Mouse (Mus musculus) liver, embryonic 14.5 days (tissue): ENCODE measurements around the gene Faxc. TPM values are rescaled to one million over a fixed set of nuclear protein-coding genes. Genes with fewer than 3 reads are reported as not detected.

Source experiments
- ATAC-seq: fragments of 200-750 bp; cut with Nextera tagmentation; 2 replicates; pipeline ENCODE4 v1.8.0; 2017; ENCODE audit warnings: moderate number of reproducible peaks, mild to moderate bottlenecking, moderate library complexity; ENCODE audit not compliant: insufficient read depth
- DNase-seq, 3 experiments: peaks; one replicate each; pipeline ENCODE4 v3.0.0-alpha.2; 2012 to 2013; ENCODE audit warnings: low read depth in 3 of 3, low spot score in 3 of 3
- H3K27ac ChIP-seq: fragments of 300-500 bp; sonication (generic); 2 replicates; pipeline ENCODE4 v1.5.1; 2014; ENCODE audit warnings: moderate library complexity, mild to moderate bottlenecking, control low read depth, inconsistent platforms
- H3K27me3 ChIP-seq: fragments of 300-500 bp; sonication (generic); 2 replicates; pipeline ENCODE4 v1.6.1; 2014; ENCODE audit warnings: mild to moderate bottlenecking, low read length, moderate library complexity; ENCODE audit not compliant: control insufficient read depth, insufficient read depth
- H3K36me3 ChIP-seq: fragments of 300-500 bp; sonication (generic); replicated peaks from 2 replicates; pipeline ENCODE4 v1.6.1; 2014; ENCODE audit warnings: low read depth; ENCODE audit not compliant: control insufficient read depth, insufficient read depth
- H3K4me1 ChIP-seq, 2 experiments: fragments of 200-500 bp in 1 of 2; fragments of 300-500 bp in 1 of 2; sonication (generic) in 1 of 2; replicated peaks; 2 replicates each; pipeline ENCODE4 v1.6.1; 2012 to 2014; ENCODE audit warnings: antibody characterized with exemption in 1 of 2, inconsistent platforms in 1 of 2, low read length in 1 of 2; ENCODE audit not compliant: control insufficient read depth in 2 of 2, insufficient read depth in 2 of 2
- H3K4me2 ChIP-seq: fragments of 300-500 bp; sonication (generic); 2 replicates; pipeline ENCODE4 v1.6.1; 2014; ENCODE audit warnings: low read depth, mild to moderate bottlenecking, control low read depth, moderate library complexity
- H3K4me3 ChIP-seq, 2 experiments: fragments of 200-500 bp in 1 of 2; fragments of 300-500 bp in 1 of 2; sonication (generic) in 1 of 2; 2 replicates each; pipeline ENCODE4 v1.5.1; 2012 to 2014; ENCODE audit warnings: low read depth in 2 of 2, low read length in 2 of 2, mild to moderate bottlenecking in 2 of 2, control low read depth in 1 of 2, inconsistent platforms in 1 of 2, moderate library complexity in 1 of 2; ENCODE audit not compliant: insufficient read depth in 1 of 2
- H3K9ac ChIP-seq: fragments of 300-500 bp; sonication (generic); replicated peaks from 2 replicates; pipeline ENCODE4 v1.6.1; 2014; ENCODE audit warnings: mild to moderate bottlenecking, control low read depth, moderate library complexity
- H3K9me3 ChIP-seq: fragments of 300-500 bp; sonication (generic); 2 replicates; pipeline ENCODE4 v1.6.1; 2016; ENCODE audit warnings: low read length, mixed read lengths; ENCODE audit not compliant: control insufficient read depth
- CTCF ChIP-seq: IDR thresholded peaks from 2 replicates; pipeline ENCODE4 v1.5.1; 2016; ENCODE audit warnings: antibody characterized with exemption, low read depth, control low read depth
- EP300 ChIP-seq: IDR thresholded peaks from 2 replicates; pipeline ENCODE4 v1.6.1; 2016; ENCODE audit warnings: antibody characterized with exemption, low read depth
- WGBS: fragments of 180-500 bp; shearing (Covaris S2); extraction: QIAGEN DNeasy Blood & Tissue Kit; methylation state at CpG from one replicate; pipeline ENCODE4 v1.1.7; 2014; ENCODE audit not compliant: insufficient replicate concordance; 5-methylcytosine and 5-hydroxymethylcytosine counted together
- polyA plus RNA-seq, 2 experiments: library from polyadenylated mRNA; depleted of rRNA in 1 of 2; stranded (reverse) in 1 of 2; unstranded in 1 of 2; fragments of >200 nt; fragmentation: Nextera tagmentation in 1 of 2; extraction: Ambion mirVana in 1 of 2; gene quantifications; 2 replicates each; pipeline versions ENCODE4 v1.2.1 to v1.2.3; 2012 to 2014

The Faxc gene
- polyA plus RNA-seq, 2 experiments, result 0.07 TPM; not detected in 1

- 30% methylated on average over 5 of the region's 5 CpGs for WGBS
- no peaks in the 10 kb centered on the region for H3K27me3 ChIP-seq
- H3K4me1 ChIP-seq, result no peaks in the 10 kb centered on the region
- no peak overlapping the region for H3K4me3 ChIP-seq
- no peak overlapping the region for H3K27ac ChIP-seq
- TF ChIP-seq EP300, result no peak
- no peak for TF ChIP-seq CTCF
- H3K9me3 ChIP-seq, result no peaks in the 10 kb centered on the region
- ATAC-seq, result no peak
- H3K9ac ChIP-seq, result no peak overlapping the region
- H3K36me3 ChIP-seq, result no peaks in the 10 kb centered on the region
- no peak overlapping the region for H3K4me2 ChIP-seq
- no peak for DNase-seq
Measured at GRCm38 (mm10) chr4:22018414-22018813, 87.3 kb downstream of the Faxc start.

- H3K27ac ChIP-seq, result no peak overlapping the region
- no peak for TF ChIP-seq CTCF
- no peak for TF ChIP-seq EP300
- H3K4me2 ChIP-seq, result no peak overlapping the region
- ATAC-seq (no peak), DNase-seq (no peak)
- 46% methylated on average over 2 of the region's 2 CpGs for WGBS
- H3K9ac ChIP-seq, result no peak overlapping the region
- H3K4me3 ChIP-seq, result no peak overlapping the region
- H3K4me1 ChIP-seq, result no peaks in the 10 kb centered on the region
- H3K36me3 ChIP-seq, result no peaks in the 10 kb centered on the region
- no peaks in the 10 kb centered on the region for H3K27me3 ChIP-seq
- no peaks in the 10 kb centered on the region for H3K9me3 ChIP-seq
Measured at GRCm38 (mm10) chr4:22029951-22030350, 98.8 kb downstream of the Faxc start.

Other genes with a start within 250 kb of the Faxc start
- not detected in 2 replicates for gene Prdm13, start 245.4 kb upstream of the Faxc start, polyA plus RNA-seq (2012; rRNA removed)
- not detected in 2 replicates for gene Prdm13, start 245.4 kb upstream of the Faxc start, polyA plus RNA-seq (2014; fragmentation: Nextera tagmentation; extraction: Ambion mirVana)
- gene Ccnc, start 203.6 kb upstream of the Faxc start, polyA plus RNA-seq (2012; rRNA removed), result 4.8 and 6.4 TPM in 2 replicates
- gene Ccnc, start 203.6 kb upstream of the Faxc start, polyA plus RNA-seq (2014; fragmentation: Nextera tagmentation; extraction: Ambion mirVana), result 23.0 and 25.3 TPM in 2 replicates
- gene Usp45, start 164.2 kb upstream of the Faxc start, polyA plus RNA-seq (2012; rRNA removed), result 6.8 and 9.8 TPM in 2 replicates
- gene Usp45, start 164.2 kb upstream of the Faxc start, polyA plus RNA-seq (2014; fragmentation: Nextera tagmentation; extraction: Ambion mirVana), result 15.1 and 16.3 TPM in 2 replicates
- 4.3 and 8.0 TPM in 2 replicates for gene Tstd3, start 164.1 kb upstream of the Faxc start, polyA plus RNA-seq (2012; rRNA removed)
- gene Tstd3, start 164.1 kb upstream of the Faxc start, polyA plus RNA-seq (2014; fragmentation: Nextera tagmentation; extraction: Ambion mirVana), result 15.0 and 16.2 TPM in 2 replicates
- gene Pnisr, start 83.7 kb upstream of the Faxc start, polyA plus RNA-seq (2012; rRNA removed), result 44.2 and 50.6 TPM in 2 replicates
- gene Pnisr, start 83.7 kb upstream of the Faxc start, polyA plus RNA-seq (2014; fragmentation: Nextera tagmentation; extraction: Ambion mirVana), result 29.0 and 34.5 TPM in 2 replicates
- 2.6 and 3.8 TPM in 2 replicates for gene Coq3, start 51.7 kb upstream of the Faxc start, polyA plus RNA-seq (2012; rRNA removed)
- gene Coq3, start 51.7 kb upstream of the Faxc start, polyA plus RNA-seq (2014; fragmentation: Nextera tagmentation; extraction: Ambion mirVana), result 8.8 and 9.4 TPM in 2 replicates